Mouse (Mus musculus): ENCODE measurements around the gene Usp39. TPM values are rescaled to one million over a fixed set of nuclear protein-coding genes. Genes with fewer than 3 reads are reported as not detected.

Usp39 gene
- 39.0 and 40.0 TPM in 2 replicates for polyA plus RNA-seq (2015; fragmentation: Nextera tagmentation; extraction: Ambion mirVana)

DNA sequence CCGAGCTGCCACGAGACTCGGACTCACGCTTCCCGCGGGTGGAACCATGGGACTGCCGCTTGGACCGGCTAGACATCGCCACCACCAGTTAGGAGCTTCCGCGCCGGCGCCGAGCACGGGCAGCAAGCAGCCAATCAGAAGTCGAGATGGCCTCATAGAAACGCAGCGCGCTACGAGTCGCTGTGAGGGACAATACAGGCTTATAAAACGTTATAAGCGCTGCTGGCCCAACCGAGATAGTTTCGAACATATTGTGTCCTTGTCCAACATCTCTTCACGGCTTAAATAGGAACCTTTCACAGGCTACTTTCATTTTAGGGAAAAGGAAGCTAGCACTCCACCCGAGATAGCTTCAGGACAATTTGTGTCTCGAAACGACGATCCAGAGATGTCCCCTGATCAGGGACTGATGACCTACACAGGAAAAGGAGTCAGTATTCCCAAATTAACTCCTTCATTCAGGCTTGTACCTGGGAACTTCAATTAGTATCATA, at the start of gene Usp39:
Gene Usp39 (minus strand): TSS at position 111 of the 494 bp plus-strand sequence.
- WGBS, result under 1% methylated on average over 30 of the region's 30 CpGs
- Histone ChIP-seq H3K4me3 (ENCODE audit: low read depth, low read length) (peak within 1 kb of the TSS; percentile 94), H3K9ac (ENCODE audit: low read depth, low read length) (peak within 1 kb of the TSS; percentile 89), H3K4me2 (ENCODE audit: low read length) (peak within 1 kb of the TSS; percentile 97), H3K27ac (ENCODE audit: low read length) (peak within 1 kb of the TSS; percentile 80), H3K9me3 (replicated peaks; ENCODE audit: control insufficient read depth, low read length, poor library complexity, severe bottlenecking) (no peaks in the 10 kb centered on the region), H3K36me3 (ENCODE audit: control insufficient read depth, insufficient read depth, low read length) (peaks cover 10% of the 10 kb centered on the region; the same call in 1 of the 2 replicates), H3K4me1 (ENCODE audit: control insufficient read depth, insufficient read depth, low read length) (peaks cover 32% of the 10 kb centered on the region), H3K27me3 (ENCODE audit: control insufficient read depth, insufficient read depth, low read depth, low read length) (no peaks in the 10 kb centered on the region)
- peak; percentile 82 for ATAC-seq

GRCm38 (mm10) chr6:72392341-72392740, 47.4 kb upstream of the Usp39 start:
- no peak overlapping the region for H3K4me3 ChIP-seq (ENCODE audit: low read depth, low read length)
- H3K27me3 ChIP-seq (ENCODE audit: control insufficient read depth, insufficient read depth, low read depth, low read length), result peaks cover 15% of the 10 kb centered on the region
- H3K9me3 ChIP-seq (replicated peaks; ENCODE audit: control insufficient read depth, low read length, poor library complexity, severe bottlenecking), result no peaks in the 10 kb centered on the region
- no peak overlapping the region for H3K27ac ChIP-seq (ENCODE audit: low read length)
- ATAC-seq, result no peak
- WGBS, result 89% methylated on average over 5 of the region's 5 CpGs
- no peaks in the 10 kb centered on the region for H3K36me3 ChIP-seq (ENCODE audit: control insufficient read depth, insufficient read depth, low read length)
- H3K4me2 ChIP-seq (ENCODE audit: low read length), result no peak overlapping the region
- H3K4me1 ChIP-seq (ENCODE audit: control insufficient read depth, insufficient read depth, low read length), result 0 out of 2 replicates have a peak, but pooled peaks cover 3% of the 10 kb centered on the region
- no peak overlapping the region for H3K9ac ChIP-seq (ENCODE audit: low read depth, low read length)

- no peak overlapping the region for H3K9ac ChIP-seq (ENCODE audit: low read depth, low read length)
- peak overlapping the region; percentile 40 for H3K4me2 ChIP-seq (ENCODE audit: low read length)
- WGBS, result 18% methylated on average over 11 of the region's 12 CpGs
- H3K27me3 ChIP-seq (ENCODE audit: control insufficient read depth, insufficient read depth, low read depth, low read length), result peaks cover 15% of the 10 kb centered on the region
- peak overlapping the region; percentile 24; the same call in 1 of the 2 replicates for H3K4me3 ChIP-seq (ENCODE audit: low read depth, low read length)
- no peaks in the 10 kb centered on the region for H3K36me3 ChIP-seq (ENCODE audit: control insufficient read depth, insufficient read depth, low read length)
- no peak overlapping the region for H3K27ac ChIP-seq (ENCODE audit: low read length)
- no peak for ATAC-seq
- no peaks in the 10 kb centered on the region for H3K9me3 ChIP-seq (replicated peaks; ENCODE audit: control insufficient read depth, low read length, poor library complexity, severe bottlenecking)
- H3K4me1 ChIP-seq (ENCODE audit: control insufficient read depth, insufficient read depth, low read length), result 0 out of 2 replicates have a peak, but pooled peaks cover 3% of the 10 kb centered on the region
These were observed 46.0 kb upstream of the Usp39 start for GRCm38 (mm10) chr6:72390795-72391521.

DNA sequence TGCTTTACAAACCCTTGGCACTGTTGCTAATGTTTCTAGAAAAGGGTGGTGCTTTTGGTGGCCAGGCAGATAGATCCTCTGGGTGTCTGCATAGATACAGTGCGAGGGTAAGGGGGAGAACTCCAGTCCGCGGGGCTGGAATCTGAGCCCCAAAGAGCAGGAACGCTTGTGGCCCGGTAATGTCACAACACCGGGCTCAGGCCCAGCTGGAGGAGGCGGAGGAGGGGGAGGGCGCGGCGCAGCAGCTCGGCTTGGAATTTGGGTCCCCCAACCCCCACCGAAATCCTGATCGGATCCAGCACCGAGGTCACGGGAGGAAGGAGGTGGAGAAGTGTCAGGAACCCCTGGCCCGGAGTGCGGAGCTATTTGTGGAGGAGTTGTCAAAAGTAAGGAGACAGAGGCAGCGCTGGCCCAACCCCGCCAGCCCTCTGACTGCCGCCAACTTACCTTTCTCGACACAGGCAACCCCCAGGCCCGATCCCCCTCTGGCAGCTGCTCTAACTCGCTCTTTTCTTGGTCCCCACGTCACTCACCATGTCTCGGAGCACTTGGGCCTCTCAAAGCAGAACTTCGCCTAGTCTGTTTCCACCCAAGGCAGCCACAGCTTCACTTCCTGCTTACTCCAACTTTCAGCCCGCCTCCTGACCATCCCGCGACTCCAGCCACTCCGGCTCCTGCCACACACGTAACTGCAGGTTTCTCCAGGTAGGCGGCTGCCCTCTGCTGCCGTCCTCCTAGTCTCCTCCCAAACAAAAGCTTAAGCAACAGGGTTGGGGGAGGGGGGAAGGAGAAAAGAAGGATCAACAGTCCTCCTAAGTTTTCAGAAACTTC, 45.2 kb upstream of the Usp39 start, which contains the start of gene Vamp8:
Gene Vamp8 (minus strand): TSS at position 763 of the 831 bp plus-strand sequence.
- Histone ChIP-seq H3K4me1 (ENCODE audit: control insufficient read depth, insufficient read depth, low read length) (0 out of 2 replicates have a peak, but pooled peaks cover 3% of the 10 kb centered on the region), H3K4me3 (ENCODE audit: low read depth, low read length) (peak within 1 kb of the TSS; percentile 24), H3K36me3 (ENCODE audit: control insufficient read depth, insufficient read depth, low read length) (no peaks in the 10 kb centered on the region), H3K27ac (ENCODE audit: low read length) (no peak within 1 kb of the TSS), H3K9ac (ENCODE audit: low read depth, low read length) (peak within 1 kb of the TSS; percentile 45; the same call in 1 of the 2 replicates), H3K9me3 (replicated peaks; ENCODE audit: control insufficient read depth, low read length, poor library complexity, severe bottlenecking) (no peaks in the 10 kb centered on the region), H3K4me2 (ENCODE audit: low read length) (peak within 1 kb of the TSS; percentile 40), H3K27me3 (ENCODE audit: control insufficient read depth, insufficient read depth, low read depth, low read length) (peaks cover 15% of the 10 kb centered on the region)
- ATAC-seq, result no peak
- WGBS, result 2% methylated on average over 33 of the region's 33 CpGs

DNA sequence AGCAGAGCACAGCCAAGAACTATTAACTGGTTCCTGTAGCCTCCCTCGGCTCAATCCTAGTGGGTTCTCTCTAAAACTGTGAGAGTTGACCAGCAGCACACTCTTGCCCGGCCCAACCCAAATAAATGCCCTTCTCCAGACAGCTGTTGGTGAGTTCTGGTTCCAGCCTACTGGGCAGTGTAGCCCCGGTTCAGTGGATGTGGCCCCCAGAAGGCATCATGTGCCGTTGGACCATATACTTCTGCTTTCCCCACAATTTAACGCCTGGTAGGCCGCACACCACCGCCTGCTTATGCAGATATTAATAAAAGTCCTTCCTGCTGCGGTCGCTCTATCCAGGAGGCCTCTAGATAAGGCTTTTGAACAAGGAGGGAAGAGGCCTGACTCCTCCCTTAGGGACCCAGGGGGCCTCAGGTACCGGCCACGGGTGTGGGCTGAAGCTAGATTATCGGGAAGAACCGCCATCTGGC, 44.5 kb upstream of the Usp39 start:
- 0 out of 2 replicates have a peak, but pooled peaks cover 3% of the 10 kb centered on the region for H3K4me1 ChIP-seq (ENCODE audit: control insufficient read depth, insufficient read depth, low read length)
- peak overlapping the region; percentile 8; the same call in 1 of the 2 replicates for H3K9ac ChIP-seq (ENCODE audit: low read depth, low read length)
- H3K36me3 ChIP-seq (ENCODE audit: control insufficient read depth, insufficient read depth, low read length), result no peaks in the 10 kb centered on the region
- ATAC-seq, result no peak
- peak overlapping the region; percentile 24 for H3K4me3 ChIP-seq (ENCODE audit: low read depth, low read length)
- H3K27ac ChIP-seq (ENCODE audit: low read length), result no peak overlapping the region
- 32% methylated on average over 13 of the region's 13 CpGs for WGBS
- H3K4me2 ChIP-seq (ENCODE audit: low read length), result peak overlapping the region; percentile 40
- peaks cover 15% of the 10 kb centered on the region for H3K27me3 ChIP-seq (ENCODE audit: control insufficient read depth, insufficient read depth, low read depth, low read length)
- H3K9me3 ChIP-seq (replicated peaks; ENCODE audit: control insufficient read depth, low read length, poor library complexity, severe bottlenecking), result no peaks in the 10 kb centered on the region

GRCm38 (mm10) chr6:72388791-72389329, 43.9 kb upstream of the Usp39 start:
- H3K4me3 ChIP-seq (ENCODE audit: low read depth, low read length), result no peak overlapping the region
- H3K27ac ChIP-seq (ENCODE audit: low read length), result no peak overlapping the region
- H3K4me2 ChIP-seq (ENCODE audit: low read length), result no peak overlapping the region
- no peak for ATAC-seq
- no peak overlapping the region for H3K9ac ChIP-seq (ENCODE audit: low read depth, low read length)
- 90% methylated on average over 6 of the region's 6 CpGs for WGBS
- no peaks in the 10 kb centered on the region for H3K9me3 ChIP-seq (replicated peaks; ENCODE audit: control insufficient read depth, low read length, poor library complexity, severe bottlenecking)
- 0 out of 2 replicates have a peak, but pooled peaks cover 3% of the 10 kb centered on the region for H3K4me1 ChIP-seq (ENCODE audit: control insufficient read depth, insufficient read depth, low read length)
- peaks cover 15% of the 10 kb centered on the region for H3K27me3 ChIP-seq (ENCODE audit: control insufficient read depth, insufficient read depth, low read depth, low read length)
- H3K36me3 ChIP-seq (ENCODE audit: control insufficient read depth, insufficient read depth, low read length), result no peaks in the 10 kb centered on the region

DNA sequence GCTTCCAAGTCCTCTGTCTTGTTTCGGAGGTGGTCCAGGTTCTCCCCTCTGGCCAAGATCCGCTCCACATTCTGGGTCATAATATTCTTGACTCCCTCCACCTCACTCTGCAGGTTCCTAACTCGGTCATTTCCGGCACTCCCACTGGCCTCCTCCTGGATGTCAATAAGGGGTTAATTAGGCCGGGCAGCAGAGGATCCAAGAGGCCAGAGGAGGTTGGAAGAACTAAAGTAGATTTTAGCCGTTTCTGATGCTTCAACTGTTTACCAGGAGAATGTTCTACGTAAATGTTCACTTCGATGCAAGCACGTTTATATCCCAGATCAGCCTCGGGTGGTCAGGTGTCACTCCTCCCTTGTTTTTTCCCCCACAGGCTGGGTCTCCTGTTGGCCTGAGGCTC, 43.3 kb upstream of the Usp39 start:
- no peaks in the 10 kb centered on the region for H3K9me3 ChIP-seq (replicated peaks; ENCODE audit: control insufficient read depth, low read length, poor library complexity, severe bottlenecking)
- ATAC-seq, result no peak
- WGBS, result 80% methylated on average over 10 of the region's 10 CpGs

DNA sequence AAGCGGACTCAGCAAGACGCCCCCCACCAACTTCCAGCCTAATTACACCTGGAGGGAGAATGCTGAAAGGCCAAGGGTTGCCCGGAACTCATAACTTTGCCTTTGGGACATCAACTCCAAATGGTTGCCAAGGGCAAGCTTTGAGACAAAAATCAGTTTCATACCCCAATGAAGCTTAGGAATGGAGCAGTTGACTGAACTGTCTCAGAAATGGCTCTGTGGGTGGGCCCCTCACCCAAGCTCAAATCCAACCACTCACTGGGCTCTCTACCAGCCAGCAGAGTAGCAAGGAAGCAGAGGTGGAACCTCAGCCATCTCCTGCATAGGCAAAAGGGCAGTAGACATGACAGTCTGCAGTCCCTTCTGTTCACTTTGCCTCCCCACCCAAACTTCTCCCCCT, 42.8 kb upstream of the Usp39 start:
- Histone ChIP-seq H3K9ac (ENCODE audit: low read depth, low read length) (no peak overlapping the region), H3K36me3 (ENCODE audit: control insufficient read depth, insufficient read depth, low read length) (no peaks in the 10 kb centered on the region), H3K27me3 (ENCODE audit: control insufficient read depth, insufficient read depth, low read depth, low read length) (peaks cover 15% of the 10 kb centered on the region), H3K27ac (ENCODE audit: low read length) (no peak overlapping the region), H3K4me3 (ENCODE audit: low read depth, low read length) (no peak overlapping the region), H3K4me1 (ENCODE audit: control insufficient read depth, insufficient read depth, low read length) (0 out of 2 replicates have a peak, but pooled peaks cover 3% of the 10 kb centered on the region), H3K9me3 (replicated peaks; ENCODE audit: control insufficient read depth, low read length, poor library complexity, severe bottlenecking) (no peaks in the 10 kb centered on the region), H3K4me2 (ENCODE audit: low read length) (no peak overlapping the region)
- WGBS, result 73% methylated on average over 3 of the region's 3 CpGs
- no peak for ATAC-seq

More for the DNA sequence above, 43.3 kb upstream of the Usp39 start:
- Histone ChIP-seq H3K4me1 (ENCODE audit: control insufficient read depth, insufficient read depth, low read length) (0 out of 2 replicates have a peak, but pooled peaks cover 3% of the 10 kb centered on the region), H3K9ac (ENCODE audit: low read depth, low read length) (no peak overlapping the region), H3K27ac (ENCODE audit: low read length) (no peak overlapping the region), H3K27me3 (ENCODE audit: control insufficient read depth, insufficient read depth, low read depth, low read length) (peaks cover 15% of the 10 kb centered on the region), H3K4me2 (ENCODE audit: low read length) (no peak overlapping the region), H3K4me3 (ENCODE audit: low read depth, low read length) (no peak overlapping the region), H3K36me3 (ENCODE audit: control insufficient read depth, insufficient read depth, low read length) (no peaks in the 10 kb centered on the region)

All from midbrain, embryonic 16.5 days (tissue).